Mouse (Mus musculus): ENCODE measurements around the gene Slco1a6.
"Not testable (repeated sequence)": the region's sequence is repeated elsewhere in the genome, so short reads cannot be mapped to it uniquely, and the experiment has no call there.

The Slco1a6 gene

DNA sequence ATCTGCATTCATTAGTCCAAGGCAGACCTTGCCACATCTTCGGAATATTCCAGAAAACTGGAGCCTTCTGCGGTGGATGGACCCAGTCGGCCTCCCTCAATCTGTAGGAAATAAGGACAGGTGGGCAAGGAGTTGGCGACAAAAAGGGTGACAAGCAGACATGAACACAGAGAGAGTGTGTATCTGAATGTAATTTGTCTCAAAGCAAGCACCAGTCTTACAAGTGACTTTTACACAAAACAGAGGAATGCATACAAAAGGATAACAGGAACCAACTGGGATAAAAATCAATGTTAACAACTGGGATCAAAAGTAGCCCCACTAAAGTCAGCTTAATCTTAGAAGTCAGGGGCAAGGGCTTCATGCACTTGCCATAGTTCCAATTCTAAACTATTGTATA is at the start of gene Slco1a6:
Gene Slco1a6, minus strand, starts transcription at position 101 of the 400 bp plus-strand sequence.
- DNase-seq = no peak

- not testable (repeated sequence) for DNase-seq
These were observed 42.5 kb upstream of the Slco1a6 start for GRCm38 (mm10) chr6:142250738-142251307.

GRCm38 (mm10) chr6:142245065-142245464 is 36.7 kb upstream of the Slco1a6 start:
- DNase-seq = no peak

DNA sequence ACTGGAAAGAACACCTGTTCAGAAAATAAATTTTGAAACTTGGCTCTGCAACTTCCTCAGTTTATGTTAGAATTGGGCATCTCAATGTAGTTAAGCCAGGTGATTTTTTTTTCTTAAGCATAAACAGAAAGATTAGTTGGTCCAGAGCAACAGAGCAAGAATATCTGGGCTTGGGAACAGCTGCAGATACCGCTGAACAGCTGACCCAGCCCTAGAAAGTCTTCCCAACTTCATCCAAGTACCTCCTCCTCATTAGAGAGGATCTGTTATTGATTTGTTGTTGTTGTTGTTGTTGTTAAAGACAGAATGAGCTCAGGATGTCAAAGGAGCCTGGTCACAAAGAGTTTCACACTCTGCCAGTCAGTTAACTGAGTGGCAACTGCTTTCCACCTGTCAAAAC is 31.1 kb upstream of the Slco1a6 start:
- no peak for DNase-seq

- no peak for DNase-seq
These were observed 11.8 kb upstream of the Slco1a6 start for GRCm38 (mm10) chr6:142220138-142220537.

DNA sequence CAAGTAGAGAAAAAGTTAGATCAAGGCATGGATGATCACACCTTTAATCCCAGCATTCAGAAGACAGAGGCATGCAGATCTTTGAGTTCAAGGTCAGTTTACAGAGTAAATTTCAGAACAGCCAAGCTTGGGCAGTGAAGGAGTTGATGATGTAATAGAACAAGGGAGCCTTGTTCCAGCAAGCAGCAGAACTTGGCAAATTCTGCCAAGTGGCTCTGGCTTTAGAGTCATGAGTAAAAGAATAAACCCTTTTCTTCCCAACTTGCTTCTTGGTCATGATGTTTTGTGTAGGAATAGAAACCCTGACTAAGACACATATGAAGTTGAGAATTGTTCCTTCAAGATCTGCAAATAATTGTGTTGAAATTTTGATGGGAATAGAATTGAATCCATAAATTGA is 3.5 kb upstream of the Slco1a6 start:
- DNase-seq = no peak

DNA sequence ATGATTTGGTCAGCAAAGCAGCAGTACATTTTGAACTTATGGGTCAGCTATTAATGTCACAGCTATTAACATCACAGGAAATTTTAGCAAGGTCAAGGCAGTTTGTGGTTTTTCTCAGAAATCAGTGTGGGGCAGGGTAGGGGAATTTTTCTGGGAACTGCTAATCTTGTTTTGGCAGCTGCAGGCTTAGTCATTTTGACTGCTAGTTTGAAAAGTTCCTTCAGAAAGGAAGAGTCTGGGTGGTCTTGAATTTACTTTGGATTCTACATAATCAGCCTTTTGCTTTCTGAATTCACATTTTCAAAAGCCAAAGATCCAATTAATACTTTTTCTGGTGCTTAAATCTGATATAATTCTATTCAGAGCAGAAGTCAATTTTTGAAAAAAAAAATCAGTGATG is 1.4 kb upstream of the Slco1a6 start:
- no peak for DNase-seq

DNA sequence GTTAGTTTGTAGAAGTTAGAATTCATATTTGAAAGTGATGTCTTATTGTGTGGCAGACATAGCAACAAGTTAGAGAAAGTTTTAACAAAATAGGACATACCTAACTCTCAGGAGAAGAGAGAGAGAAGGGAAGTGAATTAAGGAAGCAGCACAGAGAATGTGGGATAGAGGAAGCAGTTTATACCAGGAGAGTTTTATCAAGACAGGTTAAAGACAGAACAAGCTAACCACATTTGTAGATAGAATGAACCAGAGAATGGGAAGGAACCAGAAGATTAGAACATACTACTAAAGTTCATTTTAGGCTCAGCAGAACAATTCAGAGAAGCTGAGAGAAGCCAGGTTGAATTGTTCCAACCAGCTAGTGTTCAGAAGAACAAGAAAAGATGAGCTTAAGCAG is 7.8 kb downstream of the Slco1a6 start:
- no peak for DNase-seq

DNA sequence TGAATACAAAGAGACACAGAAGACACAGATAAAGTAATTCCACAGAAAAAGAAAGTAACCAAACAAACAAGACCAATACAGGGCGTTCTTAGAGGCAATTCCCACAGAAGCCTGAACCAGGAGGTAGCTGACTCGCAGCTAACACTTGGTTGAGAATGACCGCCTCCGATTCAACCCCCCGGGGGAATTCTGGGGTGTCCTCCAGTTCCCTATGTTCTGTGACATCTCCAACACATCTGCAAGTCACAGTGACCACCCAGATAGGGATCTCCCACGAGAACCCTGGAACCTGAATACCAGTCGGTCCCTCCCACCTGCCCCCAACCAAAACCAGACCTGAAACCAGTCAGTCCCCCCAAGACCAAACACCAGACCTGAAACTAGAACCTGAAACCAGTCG is 14.1 kb downstream of the Slco1a6 start:
- DNase-seq = no peak

DNA sequence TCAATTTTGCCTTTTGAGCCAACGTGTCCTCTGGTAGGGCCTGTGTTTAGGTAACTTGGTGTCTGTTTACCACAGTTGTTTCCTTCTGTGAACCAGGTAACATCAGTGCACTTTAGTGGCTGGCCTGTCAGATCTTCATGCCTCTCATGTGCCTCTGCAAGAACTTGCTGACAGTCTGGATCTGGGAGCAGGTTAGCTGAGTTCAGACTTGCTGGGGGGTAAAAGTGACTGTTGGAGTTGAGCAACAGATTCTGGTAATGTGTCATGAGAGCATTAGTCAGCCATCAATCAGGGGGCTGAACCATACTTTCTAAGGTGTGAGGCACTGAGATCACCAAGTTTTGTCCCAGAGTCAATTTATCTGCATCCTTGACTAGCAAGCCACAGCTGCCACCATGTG is 16.4 kb downstream of the Slco1a6 start:
- no peak for DNase-seq

GRCm38 (mm10) chr6:142187426-142187825 is 20.9 kb downstream of the Slco1a6 start:
- no peak for DNase-seq

DNA sequence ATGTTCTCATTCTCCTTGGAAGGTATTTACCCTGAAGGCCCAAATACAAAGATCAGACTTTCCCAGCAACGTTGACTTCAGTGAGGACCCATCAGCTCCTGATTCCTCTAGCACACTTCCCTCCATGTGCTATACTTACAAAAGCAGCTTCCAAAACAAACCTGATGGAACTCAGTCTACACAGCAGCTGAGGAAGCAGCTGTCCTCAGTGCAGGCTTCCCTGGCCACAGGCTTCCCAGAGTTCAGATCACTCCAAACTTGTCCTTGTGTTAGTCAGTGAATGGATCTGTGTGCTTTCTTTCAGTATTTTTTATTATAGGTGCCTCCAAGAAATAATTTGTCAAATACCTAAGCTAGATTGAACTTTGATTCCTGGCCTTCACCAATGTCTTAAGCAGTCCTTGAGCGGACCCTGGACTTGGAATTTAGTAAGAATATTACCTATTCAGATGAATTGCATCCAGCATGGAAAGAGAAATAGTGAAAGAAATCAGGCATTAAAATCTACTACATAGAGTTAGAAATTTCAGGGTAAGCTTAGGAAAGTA is 22.4 kb downstream of the Slco1a6 start:
- peak in 1 of 2 experiments; percentile 12 for DNase-seq

DNA sequence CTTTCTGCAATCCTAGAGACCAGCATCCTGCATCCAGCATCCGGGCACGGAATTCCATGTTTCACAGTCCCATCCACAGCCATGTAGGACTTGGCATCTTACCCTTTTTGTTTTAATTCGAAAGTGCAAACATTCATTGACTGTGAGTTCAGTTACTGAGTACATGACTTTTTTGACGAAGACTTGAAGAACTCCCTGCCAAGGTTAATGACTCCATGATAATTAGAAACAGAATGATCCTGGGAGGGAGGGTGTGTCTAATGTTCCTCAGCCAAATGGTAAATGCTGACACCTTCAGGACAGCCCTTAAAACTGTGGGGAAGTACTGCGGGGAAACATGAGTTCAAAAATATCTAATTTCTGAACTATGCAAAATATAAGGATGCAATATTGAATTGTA is 44.9 kb downstream of the Slco1a6 start:
- no peak for DNase-seq

DNA sequence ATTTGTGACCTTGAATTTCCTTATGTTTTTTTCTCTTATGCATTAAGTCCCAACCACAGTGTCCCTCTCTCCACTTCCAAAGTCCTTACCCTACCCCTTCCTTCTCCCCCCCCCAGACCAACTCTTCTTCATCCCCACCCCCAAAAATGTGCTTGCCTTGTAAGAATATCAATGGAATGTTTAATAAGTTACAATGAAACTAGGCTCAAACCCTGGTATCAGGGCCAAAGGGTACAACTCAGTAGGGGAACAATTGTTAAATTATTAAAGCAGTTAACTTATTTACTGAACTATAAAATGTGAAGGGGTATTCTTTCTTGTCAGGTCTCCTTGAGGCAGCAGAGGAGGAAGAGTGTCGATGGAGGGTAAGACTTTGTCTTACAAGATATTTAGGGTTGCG is 47.1 kb downstream of the Slco1a6 start:
- DNase-seq = peak; percentile 49 to 54

GRCm38 (mm10) chr6:142154081-142154480 is 54.2 kb downstream of the Slco1a6 start:
- not testable (repeated sequence) for DNase-seq

- DNase-seq = no peak
These were observed 60.0 kb downstream of the Slco1a6 start for GRCm38 (mm10) chr6:142148371-142148770.

DNA sequence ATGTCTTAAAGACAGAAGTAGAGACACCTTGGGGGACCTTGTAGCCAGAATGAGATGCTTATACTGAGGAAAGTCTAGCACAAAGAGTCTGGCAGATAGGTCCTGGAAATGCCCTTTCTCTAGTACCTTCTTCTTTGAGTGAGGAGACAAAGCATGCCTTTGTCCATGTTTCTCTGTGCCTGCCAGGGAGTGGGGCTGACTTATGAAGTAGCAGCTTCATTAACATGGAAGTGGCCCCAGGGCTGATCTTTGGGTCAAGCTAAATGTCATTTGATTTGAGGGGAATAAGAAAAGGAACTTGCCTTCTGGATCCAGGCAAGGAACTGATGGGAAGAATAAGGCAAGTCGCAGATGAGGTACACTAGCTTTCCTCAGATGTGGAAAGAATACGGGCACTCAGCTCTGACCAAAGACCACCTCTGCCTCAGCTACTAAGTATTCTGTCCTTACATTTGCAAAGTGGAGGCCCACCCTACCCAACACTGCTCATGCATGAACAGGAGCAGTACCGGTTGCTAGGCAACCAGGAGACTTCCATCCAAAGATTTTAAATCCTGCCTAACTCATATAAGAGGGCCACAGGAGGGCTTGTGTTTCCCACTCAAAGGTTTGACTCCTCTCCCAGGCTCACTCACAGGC is 96.5 kb downstream of the Slco1a6 start:
- no peak for DNase-seq

DNA sequence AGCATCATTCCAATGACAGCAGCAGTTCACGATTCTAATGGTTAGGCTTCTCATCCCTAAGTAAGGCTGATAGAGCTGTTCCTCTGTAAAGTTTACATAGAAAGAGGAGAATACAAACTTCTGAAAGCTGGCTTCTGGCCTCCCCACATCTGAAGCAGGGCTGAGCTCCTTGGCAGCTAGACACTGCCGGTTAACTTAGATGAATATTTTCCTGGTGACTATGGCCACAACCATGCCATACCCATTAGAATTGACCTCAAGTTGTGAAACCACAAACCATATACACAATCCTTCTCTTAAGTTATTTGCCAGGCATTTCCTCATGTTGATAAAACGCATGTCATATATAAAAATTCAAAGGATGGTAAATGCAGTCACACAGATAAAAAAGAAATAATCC is 117.2 kb downstream of the Slco1a6 start:
- DNase-seq = no peak

GRCm38 (mm10) chr6:142058281-142058680 is 150.0 kb downstream of the Slco1a6 start:
- peak in 1 of 2 experiments; percentile 14 for DNase-seq

- no peak for DNase-seq
These were observed 160.6 kb downstream of the Slco1a6 start for GRCm38 (mm10) chr6:142047689-142048088.

DNA sequence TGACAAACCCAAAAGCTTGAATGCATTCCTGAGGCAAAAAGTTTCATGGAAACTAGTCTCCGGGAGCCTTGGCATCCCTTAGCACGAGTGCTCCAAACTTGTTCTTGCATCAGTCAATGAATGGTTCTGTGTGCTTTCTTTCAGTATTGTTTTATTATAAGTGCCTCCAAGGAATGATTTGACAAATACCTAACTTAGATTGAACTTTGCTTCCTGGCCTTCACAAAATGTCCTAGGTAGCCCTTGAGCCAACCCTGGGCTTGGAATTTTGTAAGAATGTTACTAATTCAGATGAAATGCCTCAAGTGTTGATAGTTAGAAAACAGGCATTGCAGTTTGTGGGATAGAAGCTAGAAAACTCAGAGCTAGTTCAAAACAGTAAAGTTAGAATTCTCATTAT is 162.6 kb downstream of the Slco1a6 start:
- DNase-seq = peak in 1 of 2 experiments; percentile 31

GRCm38 (mm10) chr6:142041896-142042295 is 166.4 kb downstream of the Slco1a6 start:
- DNase-seq = peak; percentile 12 to 59

GRCm38 (mm10) chr6:142040306-142041175 is 167.8 kb downstream of the Slco1a6 start:
- peak; percentile 37 to 68 for DNase-seq

GRCm38 (mm10) chr6:142035771-142036170 is 172.6 kb downstream of the Slco1a6 start:
- DNase-seq = no peak
